Mouse (Mus musculus) T-helper 17 cell (primary cell): ENCODE measurements around the gene Cacna1d.

Source experiments
- in situ Hi-C, 2 experiments: fragments of 300-600 bp; cut with MboI, MseI; formaldehyde crosslinking; loops; 1 replicate in 1 of 2; 2 replicates in 1 of 2; pipeline ENCODE4 v1.15.1; 2025; ENCODE audit warnings: high pct_unique_total_duplicates in 2 of 2

The Cacna1d gene

DNA sequence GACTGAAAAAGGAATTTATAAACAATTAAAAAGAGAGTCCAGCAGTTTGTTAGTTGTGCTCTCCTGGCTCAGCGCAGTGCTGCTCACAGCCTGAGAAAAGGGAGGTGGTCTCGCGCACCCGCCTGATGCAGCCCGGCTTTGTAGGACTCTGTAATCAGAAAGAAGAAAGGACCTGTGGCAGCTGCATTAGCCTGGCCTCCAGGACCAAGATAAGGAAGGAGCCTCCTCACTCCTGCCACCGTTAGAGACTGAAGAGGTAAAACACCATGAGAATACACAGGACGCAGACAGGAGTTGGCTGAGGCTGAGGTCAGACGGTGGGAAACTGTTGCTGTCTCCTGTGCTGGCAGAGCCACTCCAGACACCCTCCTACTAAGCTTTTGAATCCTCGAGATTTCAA lies at the start of gene Cacna1d:
Cacna1d (minus strand) TSS at position 114 of the 400 bp plus-strand sequence.
- in situ Hi-C loops, result loop anchor here in 1 of 2 experiments (25.0 kb wide), 1 partner anchor 1996 kb away; no protein-coding TSS in a partner anchor

DNA sequence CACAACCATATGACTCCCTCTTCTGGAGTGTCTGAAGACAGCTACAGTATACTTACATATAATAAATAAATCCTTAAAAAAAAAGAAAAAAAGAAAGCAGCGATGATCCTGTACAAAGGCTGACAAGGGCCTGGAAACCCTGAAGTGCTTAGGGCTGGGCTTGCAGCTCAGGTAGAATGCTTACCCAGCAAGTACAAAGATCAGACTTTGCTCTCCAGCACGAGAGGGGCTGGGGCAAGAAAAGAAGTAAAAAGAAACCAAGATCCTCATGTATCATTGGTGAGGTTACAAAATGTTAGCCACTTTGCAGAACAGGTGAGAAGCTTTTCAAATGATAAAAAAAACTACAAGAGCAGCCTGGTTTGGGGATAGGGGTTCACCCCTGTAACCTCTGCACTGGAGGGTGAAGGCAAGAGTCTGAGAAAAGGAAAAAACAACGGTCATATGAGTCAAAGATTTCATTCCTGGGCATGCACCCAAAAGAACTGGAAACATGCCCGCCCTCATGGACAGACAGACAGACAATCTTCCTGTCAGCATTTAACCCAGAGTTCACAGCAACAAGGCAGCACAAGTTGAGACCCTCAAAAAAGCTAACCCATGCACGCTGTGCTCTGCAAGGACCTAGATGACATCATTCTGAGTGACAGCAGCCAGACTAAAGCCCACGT lies 42.7 kb upstream of the Cacna1d start:
- in situ Hi-C loops, result no loop called here

GRCm38 (mm10) chr14:30531896-30532295 lies 40.6 kb upstream of the Cacna1d start:
- in situ Hi-C loops, result no loop called here

DNA sequence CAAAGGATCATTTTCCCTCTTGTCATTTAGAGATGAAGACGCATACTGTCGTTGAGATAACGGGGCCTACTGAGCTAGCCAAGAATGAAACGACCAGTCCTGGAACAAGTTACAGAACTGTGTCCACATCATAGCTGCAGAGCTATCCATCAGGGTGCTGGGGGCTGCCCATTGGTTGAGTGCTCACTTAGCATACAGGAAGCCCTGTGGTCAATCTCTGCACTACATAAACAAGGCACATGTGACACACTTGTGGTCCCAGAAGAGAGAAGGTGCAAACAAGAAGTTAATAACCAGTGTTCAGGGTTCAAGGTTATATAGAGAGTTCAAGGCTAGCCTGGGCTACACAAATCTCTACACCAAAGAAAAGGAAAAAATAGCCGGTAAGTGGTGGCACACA lies 40.2 kb upstream of the Cacna1d start:
- in situ Hi-C loops, result no loop called here

- in situ Hi-C loops, result no loop called here
These were observed 39.5 kb upstream of the Cacna1d start for GRCm38 (mm10) chr14:30530726-30531269.

DNA sequence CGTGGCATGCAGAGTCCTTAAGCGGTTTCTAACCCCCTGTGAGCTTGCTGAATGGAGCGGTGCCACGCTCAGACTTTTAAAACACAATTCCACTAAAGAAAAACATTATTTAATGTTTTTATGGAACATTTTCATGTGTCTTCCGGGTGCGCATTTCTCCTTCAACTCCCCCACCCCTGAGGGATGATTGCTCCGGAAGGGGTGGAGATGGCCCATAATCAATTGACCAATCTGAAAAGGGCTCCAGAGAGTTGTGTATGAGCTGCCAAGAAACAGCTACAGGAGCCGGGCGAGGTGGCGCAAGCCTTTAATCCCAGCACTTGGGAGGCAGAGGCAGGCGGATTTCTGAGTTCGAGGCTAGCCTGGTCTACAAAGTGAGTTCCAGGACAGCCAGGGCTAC lies 38.2 kb upstream of the Cacna1d start:
- in situ Hi-C loops, result no loop called here

GRCm38 (mm10) chr14:30528961-30529360 lies 37.7 kb upstream of the Cacna1d start:
- in situ Hi-C loops, result no loop called here

DNA sequence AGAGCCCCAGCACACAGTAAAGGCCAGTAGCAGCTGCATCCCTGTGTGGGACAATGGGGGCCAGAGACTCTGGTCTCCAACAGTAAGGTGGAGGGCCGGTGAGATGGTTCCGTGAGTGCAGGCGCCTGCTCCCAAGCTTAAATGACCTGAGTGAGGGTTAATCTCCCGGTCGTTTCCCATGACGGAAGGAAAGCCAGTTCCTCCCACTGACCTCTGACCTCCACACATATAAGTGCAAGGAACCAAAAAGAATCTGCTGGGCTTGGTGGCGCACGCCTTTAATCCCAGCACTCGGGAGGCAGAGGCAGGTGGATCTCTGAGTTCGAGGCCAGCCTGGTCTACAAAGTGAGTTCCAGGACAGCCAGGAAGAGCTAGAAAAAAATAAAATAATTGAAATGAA lies 37.1 kb upstream of the Cacna1d start:
- in situ Hi-C loops, result no loop called here

GRCm38 (mm10) chr14:30523356-30523755 lies 32.1 kb upstream of the Cacna1d start:
- in situ Hi-C loops, result no loop called here

DNA sequence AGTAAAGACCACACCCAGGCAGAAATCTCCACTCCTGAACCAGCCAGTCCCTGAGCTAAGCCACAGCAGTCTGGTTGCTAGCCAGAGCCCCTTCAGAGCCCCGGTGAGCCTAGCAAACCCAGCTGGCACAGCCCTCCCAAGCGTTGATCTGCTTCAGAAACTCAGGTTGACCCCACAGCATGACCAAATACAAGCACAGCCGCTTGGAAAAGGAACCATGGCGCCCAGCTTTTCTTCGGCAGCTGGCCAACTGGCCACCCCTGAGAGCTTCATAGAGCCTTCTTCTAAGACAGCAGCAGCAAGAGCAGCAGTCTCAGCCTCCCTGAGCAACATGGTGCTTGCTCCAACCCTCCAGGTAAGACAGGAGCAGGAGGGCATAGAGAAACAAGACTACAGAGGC lies 28.1 kb upstream of the Cacna1d start:
- in situ Hi-C loops, result no loop called here

DNA sequence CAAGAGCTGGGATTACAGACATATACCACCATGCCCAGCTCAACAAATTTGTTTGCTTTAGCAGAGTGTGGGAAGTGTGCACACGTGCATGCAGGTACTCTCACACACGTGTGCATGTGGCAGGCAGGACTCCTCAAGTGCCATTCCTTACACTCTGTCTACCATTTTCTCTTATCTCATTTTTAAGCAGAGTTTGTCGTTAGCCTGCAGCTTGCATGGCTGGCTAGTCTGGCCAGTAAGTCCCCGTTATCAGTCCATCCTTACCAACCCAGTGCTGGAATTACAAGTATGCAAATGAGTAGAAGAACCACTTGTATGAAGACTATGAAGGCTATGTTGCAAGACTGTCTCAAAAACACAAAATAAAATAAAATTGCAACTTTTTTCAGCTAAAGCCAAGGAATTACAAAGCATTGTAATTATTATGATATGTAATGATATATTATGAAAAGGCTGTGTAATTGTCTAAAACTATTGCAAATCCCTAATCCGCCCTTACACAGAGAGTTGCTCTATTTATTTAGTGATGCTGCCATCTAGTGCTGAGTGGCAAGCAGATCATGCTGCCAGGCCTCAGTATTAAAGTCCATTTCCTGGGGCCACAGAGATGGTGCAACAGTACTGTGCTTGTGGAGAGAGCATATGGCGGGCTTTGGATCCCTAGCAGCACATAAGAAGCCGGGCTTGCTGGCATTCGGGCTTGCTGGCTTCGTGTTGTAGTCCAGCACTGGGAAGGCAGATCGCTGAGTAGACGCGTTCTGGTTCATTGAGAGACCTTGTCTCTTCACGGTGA lies 24.9 kb upstream of the Cacna1d start:
- in situ Hi-C loops, result no loop called here

DNA sequence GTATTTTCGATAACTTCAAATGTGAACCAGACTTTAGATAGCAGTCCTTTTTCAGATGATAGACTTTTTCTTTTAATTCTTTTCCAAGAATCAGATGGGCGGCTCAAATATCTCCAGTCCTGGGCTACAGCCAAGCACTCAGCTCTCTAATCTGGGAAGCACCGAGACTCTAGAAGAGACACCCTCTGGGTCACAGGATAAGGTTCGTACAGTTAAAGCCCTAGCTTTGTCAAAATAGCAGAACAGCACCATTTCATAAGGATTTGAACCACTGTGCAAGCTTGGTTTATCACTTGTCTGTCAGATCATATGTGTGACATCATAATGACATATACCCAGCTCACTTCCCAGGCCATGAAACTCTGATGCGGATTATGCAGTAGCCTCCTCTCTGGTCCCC lies 21.6 kb upstream of the Cacna1d start:
- in situ Hi-C loops, result no loop called here

GRCm38 (mm10) chr14:30510214-30510763 lies 19.0 kb upstream of the Cacna1d start:
- in situ Hi-C loops, result no loop called here

DNA sequence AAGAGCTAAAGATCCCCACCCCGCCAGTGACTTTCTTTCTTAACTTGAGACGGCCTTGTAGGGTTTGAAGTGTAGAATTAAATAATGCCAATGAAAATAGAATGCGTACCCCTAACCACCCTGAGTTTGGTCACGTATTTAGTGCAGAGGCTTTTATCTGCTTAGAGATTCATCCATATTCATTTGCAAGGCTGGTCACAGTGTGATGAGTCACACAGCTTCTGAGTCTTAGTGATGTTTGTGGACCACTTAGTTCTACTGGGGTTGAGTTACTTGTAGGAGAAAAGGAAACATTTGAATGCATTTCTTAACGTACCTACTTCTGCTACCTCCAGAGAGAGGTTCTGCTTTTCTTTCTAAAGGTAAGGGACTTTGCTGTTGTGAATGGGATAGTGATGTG lies 13.7 kb upstream of the Cacna1d start:
- in situ Hi-C loops, result no loop called here

GRCm38 (mm10) chr14:30498202-30498601 lies 6.9 kb upstream of the Cacna1d start:
- in situ Hi-C loops, result loop anchor here in 1 of 2 experiments (25.0 kb wide), 1 partner anchor 1989 kb away; no protein-coding TSS in a partner anchor

DNA sequence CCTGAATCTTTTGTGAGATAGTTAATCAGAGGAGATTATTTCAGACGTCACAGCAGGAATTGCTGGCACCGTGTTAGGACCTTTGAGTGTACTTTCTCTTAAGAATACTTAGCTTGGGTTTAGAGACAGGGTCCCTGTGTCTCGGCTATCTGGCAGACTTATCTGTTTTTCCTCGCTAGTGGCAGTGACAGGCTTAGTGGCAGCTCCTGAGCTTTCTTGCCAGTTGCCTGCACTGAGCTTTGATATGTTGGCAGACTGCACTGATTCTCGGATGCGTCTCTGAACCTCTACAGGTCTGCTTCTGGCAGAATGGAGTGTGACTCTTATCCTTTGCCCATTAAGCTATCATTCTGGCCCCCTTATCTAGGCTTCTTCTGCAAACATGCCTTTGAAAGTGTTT lies 3.7 kb upstream of the Cacna1d start:
- in situ Hi-C loops, result loop anchor here in 1 of 2 experiments (25.0 kb wide), 1 partner anchor 1992 kb away; no protein-coding TSS in a partner anchor

GRCm38 (mm10) chr14:30493276-30493675 lies 2.0 kb upstream of the Cacna1d start:
- in situ Hi-C loops, result loop anchor here in 1 of 2 experiments (25.0 kb wide), 1 partner anchor 1994 kb away; no protein-coding TSS in a partner anchor

DNA sequence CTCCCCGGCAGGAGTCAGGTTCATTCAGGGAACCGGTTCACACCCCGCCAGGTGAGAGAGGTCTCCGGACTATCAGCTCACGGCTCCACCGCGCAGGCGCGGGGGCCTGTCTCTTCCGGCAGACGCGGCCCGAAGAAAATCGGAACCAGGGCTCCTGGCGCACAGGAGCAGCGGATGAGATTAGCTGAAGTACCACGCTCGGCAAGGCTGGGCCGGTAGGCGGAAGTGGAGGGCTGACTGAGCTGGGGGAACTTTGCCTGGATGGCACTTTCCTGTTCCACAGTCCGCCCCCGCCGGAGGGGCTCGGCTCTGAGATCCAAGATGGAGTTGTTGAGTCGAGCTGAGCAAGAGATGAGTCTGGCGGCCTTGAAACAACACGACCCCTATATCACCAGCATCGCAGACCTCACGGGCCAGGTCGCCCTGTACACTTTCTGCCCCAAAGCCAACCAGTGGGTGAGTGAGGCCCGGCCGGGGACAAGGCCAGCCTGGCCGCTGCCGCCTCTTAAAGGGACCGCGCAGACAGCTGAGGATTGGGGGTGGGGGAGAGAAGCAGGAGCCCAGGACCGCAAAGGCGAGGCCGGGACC lies 11.8 kb downstream of the Cacna1d start, which contains the start of gene Dcp1a:
Dcp1a (plus strand) TSS at position 175 of the 588 bp plus-strand sequence.
- in situ Hi-C loops, result loop anchor here in 1 of 2 experiments (10.0 to 25.0 kb wide), 2 partner anchors 515 to 2008 kb away; partner anchors contain the start of gene Selenok

DNA sequence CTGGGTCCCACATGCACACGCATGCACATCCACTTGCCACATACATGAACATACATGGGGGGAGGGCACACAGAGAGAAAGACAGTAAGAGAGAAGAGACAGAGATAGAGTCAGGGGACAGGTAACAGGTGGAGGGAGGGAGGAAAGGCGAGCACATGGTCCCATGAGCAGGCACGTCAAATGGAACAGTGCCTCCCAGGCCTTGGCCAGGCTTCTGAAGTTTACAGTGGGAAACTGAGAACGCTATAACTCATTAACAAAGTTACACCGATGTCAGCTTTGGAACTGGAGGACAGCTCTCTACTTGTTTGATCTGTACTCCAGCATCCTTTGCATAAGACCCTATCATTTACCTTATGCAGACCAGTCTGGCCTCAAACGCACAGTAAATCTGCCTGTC lies 16.8 kb downstream of the Cacna1d start:
- in situ Hi-C loops, result loop anchor here in 1 of 2 experiments (10.0 kb wide), 1 partner anchor 510 kb away; the partner anchor contains the start of gene Selenok

GRCm38 (mm10) chr14:30473605-30474004 lies 17.6 kb downstream of the Cacna1d start:
- in situ Hi-C loops, result loop anchor here in 1 of 2 experiments (10.0 kb wide), 1 partner anchor 509 kb away; the partner anchor contains the start of gene Selenok

DNA sequence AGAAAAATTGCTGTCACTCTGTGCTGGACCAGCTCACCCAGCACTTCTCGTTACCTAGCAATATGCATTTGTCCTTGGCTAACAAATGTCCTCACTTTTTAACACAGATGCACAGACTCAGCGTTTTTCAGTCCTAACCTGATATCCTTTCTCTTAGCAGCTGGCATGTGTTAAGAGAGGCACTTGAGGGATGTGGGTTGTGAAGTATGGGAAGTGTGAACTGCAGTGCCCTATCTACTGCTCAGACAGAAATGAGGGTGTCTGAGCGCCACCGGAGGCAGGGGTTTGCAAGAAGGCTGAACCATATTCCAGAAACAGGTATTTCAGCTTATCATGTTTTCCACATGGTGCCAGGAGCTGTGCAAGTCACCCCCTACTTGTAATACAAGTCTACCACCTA lies 27.9 kb downstream of the Cacna1d start:
- in situ Hi-C loops, result loop anchor here in 1 of 2 experiments (5.0 kb wide), 1 partner anchor 321 kb away; no protein-coding TSS in a partner anchor
